Mouse (Mus musculus): ENCODE results near the gene Actl6b. TPM values are rescaled to one million over a fixed set of nuclear protein-coding genes. Genes with fewer than 3 reads are reported as not detected.

Actl6b gene
- total and polyA plus RNA-seq, 3 experiments, result 0.15 TPM; not detected in 2

- TF ChIP-seq TCF12 (IDR thresholded peaks at IDR 0.05; ENCODE audit: low read depth, low read length), result no peak
- TF ChIP-seq ELF1 (IDR thresholded peaks at IDR 0.05; ENCODE audit: low read depth, low read length), result no peak
- no peak for TF ChIP-seq TAL1 (IDR thresholded peaks at IDR 0.05; ENCODE audit: low read length)
- Histone ChIP-seq H3K4me3 (ENCODE audit: control insufficient read depth in 1 of 2, insufficient read depth in 1 of 2, low read depth in 2 of 2, low read length in 2 of 2) (no peak overlapping the region), H3K9me3 (replicated peaks; ENCODE audit: insufficient read depth, low read length) (no peaks in the 10 kb centered on the region), H3K4me1 (ENCODE audit: control insufficient read depth in 1 of 2, insufficient read depth in 2 of 2, low read length in 2 of 2) (no peaks in the 10 kb centered on the region), H3K36me3 (ENCODE audit: control insufficient read depth in 1 of 2, insufficient read depth in 2 of 2, low read length in 2 of 2) (no peaks in the 10 kb centered on the region), H3K27ac (ENCODE audit: control insufficient read depth, low read depth, low read length) (no peak overlapping the region), H3K27me3 (ENCODE audit: control insufficient read depth in 1 of 2, insufficient read depth in 2 of 2, low read length in 2 of 2) (no peaks in the 10 kb centered on the region), H3K79me2 (ENCODE audit: control insufficient read depth, insufficient read depth, low read length, poor library complexity) (no peaks in the 10 kb centered on the region), H3K9ac (ENCODE audit: control insufficient read depth, low read depth, low read length, poor library complexity, severe bottlenecking) (no peak overlapping the region)
- DNase-seq (ENCODE audit: low read depth, low spot score), result no peak
Observed at GRCm38 (mm10) chr5:137610548-137611244, 57.4 kb downstream of the Actl6b start.

DNA sequence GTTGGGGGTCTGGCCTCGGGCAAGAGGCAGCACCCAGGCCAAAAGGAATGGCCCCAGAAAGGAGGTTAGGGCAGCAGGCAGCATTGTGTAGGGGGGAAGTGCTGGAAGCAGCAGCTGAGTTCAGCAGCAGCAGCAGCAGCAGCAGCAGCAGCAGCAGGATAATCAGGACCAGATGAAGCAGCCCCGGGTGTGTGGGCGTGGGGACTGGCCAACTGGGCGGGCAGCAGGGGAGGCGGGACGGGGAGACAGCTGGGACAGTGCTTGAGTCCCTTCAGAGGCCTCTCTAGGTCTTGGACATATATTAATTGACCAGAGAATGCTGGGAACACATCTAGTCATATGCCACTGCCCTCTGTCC, 57.9 kb downstream of the Actl6b start:
- no peak for DNase-seq (ENCODE audit: low read depth, low spot score)

DNA sequence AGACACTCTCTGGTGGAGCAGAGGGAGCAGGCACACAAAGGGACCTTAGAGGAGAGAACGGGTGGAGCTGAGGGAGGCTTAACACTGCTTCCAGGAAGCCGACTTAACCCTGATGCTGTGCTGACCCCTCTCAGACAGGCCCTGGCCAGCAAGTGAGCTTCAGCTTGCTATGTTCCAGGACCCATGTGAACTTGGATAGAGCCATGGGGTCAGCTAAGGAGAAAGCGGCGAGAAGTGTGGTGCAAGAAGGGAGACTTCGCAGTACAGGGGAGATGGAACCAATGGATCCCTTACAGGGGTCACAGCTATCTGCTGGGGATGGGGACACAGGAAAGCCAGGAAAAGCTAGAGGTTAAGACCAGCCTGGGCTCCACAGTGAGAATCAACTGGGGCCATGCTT, 59.8 kb downstream of the Actl6b start:
- TF ChIP-seq ZMIZ1 (IDR thresholded peaks at IDR 0.05; ENCODE audit: low read depth, low read length), result no peak
- no peak for TF ChIP-seq MXI1 (IDR thresholded peaks at IDR 0.05; ENCODE audit: low read depth, low read length)
- TF ChIP-seq ETS1 (IDR thresholded peaks at IDR 0.05; ENCODE audit: low read depth, low read length), result no peak
- no peak for TF ChIP-seq POLR2AphosphoS2 (IDR thresholded peaks at IDR 0.05; ENCODE audit: low read length)
- TF ChIP-seq BHLHE40 (IDR thresholded peaks at IDR 0.05; ENCODE audit: borderline replicate concordance, low read depth, low read length), result no peak
- no peak for TF ChIP-seq ZKSCAN1 (IDR thresholded peaks at IDR 0.05; ENCODE audit: low read depth, low read length)
- TF ChIP-seq SIN3A (IDR thresholded peaks at IDR 0.05; ENCODE audit: low read length), result no peak
- TF ChIP-seq MAZ (IDR thresholded peaks at IDR 0.05; ENCODE audit: low read depth, low read length), result no peak
- TF ChIP-seq E2F4 (IDR thresholded peaks at IDR 0.05; ENCODE audit: borderline replicate concordance, low read depth, low read length), result no peak
- TF ChIP-seq ELF1 (IDR thresholded peaks at IDR 0.05; ENCODE audit: low read depth, low read length), result no peak
- TF ChIP-seq MEF2A (IDR thresholded peaks at IDR 0.05; ENCODE audit: extremely low read depth, insufficient replicate concordance, low read depth, low read length, poor library complexity, severe bottlenecking), result no peak
- no peak for TF ChIP-seq ZNF384 (IDR thresholded peaks at IDR 0.05; ENCODE audit: low read depth, low read length)
- TF ChIP-seq MAX (IDR thresholded peaks at IDR 0.05; ENCODE audit: low read length), result no peak
- TF ChIP-seq RCOR1 (IDR thresholded peaks at IDR 0.05; ENCODE audit: low read depth, low read length), result no peak
- TF ChIP-seq USF2 (IDR thresholded peaks at IDR 0.05; ENCODE audit: borderline replicate concordance in 1 of 2, insufficient read depth in 1 of 2, low read depth in 1 of 2, low read length in 2 of 2), result no peak
- no peak for TF ChIP-seq UBTF (IDR thresholded peaks at IDR 0.05; ENCODE audit: borderline replicate concordance, insufficient read depth, low read depth, low read length)
- no peak for TF ChIP-seq NELFE (IDR thresholded peaks at IDR 0.05; ENCODE audit: low read depth, low read length)
- TF ChIP-seq GABPA (IDR thresholded peaks at IDR 0.05; ENCODE audit: low read depth, low read length), result no peak
- TF ChIP-seq MAFK (IDR thresholded peaks at IDR 0.05; ENCODE audit: borderline replicate concordance, low read depth, low read length), result no peak
- TF ChIP-seq TAL1 (IDR thresholded peaks at IDR 0.05; ENCODE audit: low read length), result no peak
- no peaks in the 10 kb centered on the region for H3K79me2 ChIP-seq (ENCODE audit: control insufficient read depth, insufficient read depth, low read length, poor library complexity)
- H3K9me3 ChIP-seq (replicated peaks; ENCODE audit: insufficient read depth, low read length), result no peaks in the 10 kb centered on the region
- H3K36me3 ChIP-seq (ENCODE audit: control insufficient read depth in 1 of 2, insufficient read depth in 2 of 2, low read length in 2 of 2), result no peaks in the 10 kb centered on the region
- DNase-seq (ENCODE audit: low read depth, low spot score), result no peak
- H3K27ac ChIP-seq (ENCODE audit: control insufficient read depth, low read depth, low read length), result no peak overlapping the region
- no peaks in the 10 kb centered on the region for H3K4me1 ChIP-seq (ENCODE audit: control insufficient read depth in 1 of 2, insufficient read depth in 2 of 2, low read length in 2 of 2)
- no peaks in the 10 kb centered on the region for H3K27me3 ChIP-seq (ENCODE audit: control insufficient read depth in 1 of 2, insufficient read depth in 2 of 2, low read length in 2 of 2)
- H3K4me3 ChIP-seq (ENCODE audit: control insufficient read depth in 1 of 2, insufficient read depth in 1 of 2, low read depth in 2 of 2, low read length in 2 of 2), result no peak overlapping the region
- H3K9ac ChIP-seq (ENCODE audit: control insufficient read depth, low read depth, low read length, poor library complexity, severe bottlenecking), result no peak overlapping the region

More for the DNA sequence above, 57.9 kb downstream of the Actl6b start:
- Histone ChIP-seq H3K9me3 (replicated peaks; ENCODE audit: insufficient read depth, low read length) (no peaks in the 10 kb centered on the region), H3K27ac (ENCODE audit: control insufficient read depth, low read depth, low read length) (no peak overlapping the region), H3K79me2 (ENCODE audit: control insufficient read depth, insufficient read depth, low read length, poor library complexity) (no peaks in the 10 kb centered on the region), H3K27me3 (ENCODE audit: control insufficient read depth in 1 of 2, insufficient read depth in 2 of 2, low read length in 2 of 2) (no peaks in the 10 kb centered on the region), H3K4me3 (ENCODE audit: control insufficient read depth in 1 of 2, insufficient read depth in 1 of 2, low read depth in 2 of 2, low read length in 2 of 2) (no peak overlapping the region), H3K9ac (ENCODE audit: control insufficient read depth, low read depth, low read length, poor library complexity, severe bottlenecking) (no peak overlapping the region), H3K4me1 (ENCODE audit: control insufficient read depth in 1 of 2, insufficient read depth in 2 of 2, low read length in 2 of 2) (no peaks in the 10 kb centered on the region), H3K36me3 (ENCODE audit: control insufficient read depth in 1 of 2, insufficient read depth in 2 of 2, low read length in 2 of 2) (no peaks in the 10 kb centered on the region)
- TF ChIP-seq TBP (IDR thresholded peaks at IDR 0.05; ENCODE audit: low read depth, low read length), result no peak
- no peak for TF ChIP-seq MAZ (IDR thresholded peaks at IDR 0.05; ENCODE audit: low read depth, low read length)
- no peak for TF ChIP-seq SMC3 (IDR thresholded peaks at IDR 0.05; ENCODE audit: low read depth, low read length)
- TF ChIP-seq USF1 (IDR thresholded peaks at IDR 0.05; ENCODE audit: low read depth, low read length), result no peak
- no peak for TF ChIP-seq SIN3A (IDR thresholded peaks at IDR 0.05; ENCODE audit: low read length)

Data from MEL (cell line).